Mouse (Mus musculus): ENCODE data around the gene Plcd1. TPM values are rescaled to one million over a fixed set of nuclear protein-coding genes. Genes with fewer than 3 reads are reported as not detected.

Plcd1 gene
- polyA plus RNA-seq, 1 experiment from 2014 or later, result 22.1 TPM

- ATAC-seq (replicated peaks; ENCODE audit: low FRiP score, low TSS enrichment, low read depth), result no peak
- DNase-seq (ENCODE audit: low spot score), result no peak
- 69% methylated on average over 2 of the region's 2 CpGs for WGBS
- Histone ChIP-seq H3K27me3 (replicated peaks; ENCODE audit: control insufficient read depth, insufficient read depth, low read length) (no peaks in the 10 kb centered on the region), H3K27ac (ENCODE audit: low read depth) (no peak overlapping the region), H3K4me3 (ENCODE audit: low read depth, low read length) (no peak overlapping the region), H3K36me3 (ENCODE audit: control insufficient read depth, insufficient read depth, low read length) (no peaks in the 10 kb centered on the region), H3K9ac (ENCODE audit: low read length) (no peak overlapping the region), H3K4me1 (replicated peaks; ENCODE audit: control insufficient read depth, insufficient read depth, low read length) (peaks cover 14% of the 10 kb centered on the region), H3K4me2 (ENCODE audit: low read length) (no peak overlapping the region), H3K9me3 (ENCODE audit: control insufficient read depth, low read length) (no peaks in the 10 kb centered on the region)
Measured at GRCm38 (mm10) chr9:119051158-119051557, 42.1 kb downstream of the Plcd1 start.

DNA sequence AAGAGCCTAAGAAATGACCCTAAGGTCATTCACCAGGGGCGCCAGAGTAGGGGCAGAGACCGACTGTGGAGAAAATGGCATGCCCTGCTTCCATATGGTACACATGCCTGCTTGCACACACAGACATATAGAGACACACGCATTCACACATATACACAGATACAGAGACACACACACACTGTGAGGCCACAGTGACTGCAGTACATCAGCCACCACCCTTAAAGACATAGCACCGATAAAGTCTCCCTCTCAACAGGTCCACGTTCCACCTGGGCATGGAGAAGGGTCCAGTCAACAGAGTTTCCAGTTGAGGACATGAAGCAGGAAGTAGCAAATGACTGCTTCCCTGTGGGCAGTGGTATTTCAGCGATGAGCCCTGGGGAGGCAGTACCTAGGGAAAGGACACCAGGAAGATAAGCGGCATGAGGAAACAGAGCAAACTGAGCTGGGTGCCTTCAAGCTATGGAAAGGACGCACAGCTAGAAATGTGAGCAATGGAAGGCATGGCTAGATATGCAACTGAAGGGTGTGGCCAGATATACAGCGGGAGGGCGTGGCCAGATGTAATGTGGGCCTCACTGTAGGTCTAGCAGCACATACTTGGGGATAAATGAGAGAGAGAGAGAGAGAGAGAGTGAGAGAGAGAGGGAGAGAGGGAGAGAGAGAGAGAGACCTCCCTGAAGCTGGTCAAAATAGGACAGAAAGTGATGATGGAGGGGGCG, 45.0 kb downstream of the Plcd1 start:
- no peak overlapping the region for H3K4me3 ChIP-seq (ENCODE audit: low read depth, low read length)
- WGBS, result 60% methylated on average over 11 of the region's 11 CpGs
- H3K4me2 ChIP-seq (ENCODE audit: low read length), result no peak overlapping the region
- DNase-seq (ENCODE audit: low spot score), result no peak
- H3K27ac ChIP-seq (ENCODE audit: low read depth), result no peak overlapping the region
- peaks cover 14% of the 10 kb centered on the region for H3K4me1 ChIP-seq (replicated peaks; ENCODE audit: control insufficient read depth, insufficient read depth, low read length)
- no peak for ATAC-seq (replicated peaks; ENCODE audit: low FRiP score, low TSS enrichment, low read depth)
- H3K27me3 ChIP-seq (replicated peaks; ENCODE audit: control insufficient read depth, insufficient read depth, low read length), result no peaks in the 10 kb centered on the region
- no peaks in the 10 kb centered on the region for H3K9me3 ChIP-seq (ENCODE audit: control insufficient read depth, low read length)
- no peaks in the 10 kb centered on the region for H3K36me3 ChIP-seq (ENCODE audit: control insufficient read depth, insufficient read depth, low read length)
- H3K9ac ChIP-seq (ENCODE audit: low read length), result no peak overlapping the region

DNA sequence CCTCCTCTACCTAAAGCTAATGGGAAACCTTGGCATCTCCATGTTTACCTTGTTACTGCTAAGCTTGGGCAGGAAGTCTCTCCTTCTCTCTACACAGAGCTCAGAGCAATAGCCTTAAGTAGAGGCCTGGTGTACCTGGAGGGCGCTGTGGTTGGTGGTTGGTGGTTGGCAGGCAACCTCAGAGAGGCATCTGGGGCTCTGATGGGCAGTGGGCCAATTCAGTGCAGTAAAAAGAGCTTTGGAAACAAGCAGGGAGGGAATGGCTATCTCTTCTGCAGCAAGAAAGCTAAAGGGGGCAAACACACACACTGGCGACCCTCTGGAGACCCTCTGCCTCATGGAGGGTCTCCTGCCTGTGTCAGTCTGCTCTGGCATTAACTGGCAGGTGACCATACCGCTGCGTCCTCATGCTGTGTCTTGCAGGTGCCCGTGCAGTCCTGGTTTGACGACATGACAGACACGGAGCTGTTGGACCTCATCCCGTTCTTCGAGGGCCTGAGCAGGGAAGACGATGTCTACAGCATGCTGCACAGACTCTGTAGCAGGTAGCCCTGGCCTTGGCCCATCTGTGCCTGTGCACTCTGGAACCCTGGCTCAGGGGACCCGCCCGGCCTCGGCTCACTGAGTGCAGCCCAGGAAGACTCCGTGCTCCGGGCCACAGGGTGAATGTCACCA, 53.1 kb downstream of the Plcd1 start:
- Histone ChIP-seq H3K9me3 (ENCODE audit: control insufficient read depth, low read length) (no peaks in the 10 kb centered on the region), H3K4me3 (ENCODE audit: low read depth, low read length) (no peak overlapping the region), H3K27ac (ENCODE audit: low read depth) (no peak overlapping the region), H3K9ac (ENCODE audit: low read length) (no peak overlapping the region), H3K4me1 (replicated peaks; ENCODE audit: control insufficient read depth, insufficient read depth, low read length) (peaks cover 11% of the 10 kb centered on the region), H3K4me2 (ENCODE audit: low read length) (no peak overlapping the region), H3K27me3 (replicated peaks; ENCODE audit: control insufficient read depth, insufficient read depth, low read length) (no peaks in the 10 kb centered on the region), H3K36me3 (ENCODE audit: control insufficient read depth, insufficient read depth, low read length) (peaks cover 41% of the 10 kb centered on the region)
- WGBS, result 91% methylated on average over 15 of the region's 15 CpGs
- DNase-seq (ENCODE audit: low spot score) (no peak), ATAC-seq (replicated peaks; ENCODE audit: low FRiP score, low TSS enrichment, low read depth) (no peak)

DNA sequence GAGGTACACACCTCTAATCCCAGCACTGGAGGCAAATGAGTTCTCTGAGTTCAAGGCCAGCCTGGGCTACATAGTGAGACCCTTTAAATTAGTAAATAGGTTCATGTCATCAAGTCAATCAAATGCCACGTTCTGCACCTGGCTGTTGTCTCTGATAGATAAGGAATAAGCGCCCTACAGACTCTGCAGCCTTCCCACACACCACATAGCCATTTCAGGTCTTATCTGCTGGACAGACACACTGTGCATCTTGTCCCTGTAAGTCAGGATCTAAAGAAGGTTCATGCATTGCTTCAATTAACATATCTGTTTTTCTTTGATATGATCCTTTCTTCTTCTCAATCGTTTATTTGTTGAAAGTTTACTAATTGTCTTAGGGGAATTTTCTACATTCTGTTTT, 54.7 kb downstream of the Plcd1 start:
- DNase-seq (ENCODE audit: low spot score) (no peak), ATAC-seq (replicated peaks; ENCODE audit: low FRiP score, low TSS enrichment, low read depth) (no peak)
- WGBS, result 88% methylated on average over 3 of the region's 3 CpGs
- Histone ChIP-seq H3K4me2 (ENCODE audit: low read length) (no peak overlapping the region), H3K4me3 (ENCODE audit: low read depth, low read length) (no peak overlapping the region), H3K4me1 (replicated peaks; ENCODE audit: control insufficient read depth, insufficient read depth, low read length) (peaks cover 11% of the 10 kb centered on the region), H3K9me3 (ENCODE audit: control insufficient read depth, low read length) (no peaks in the 10 kb centered on the region), H3K9ac (ENCODE audit: low read length) (no peak overlapping the region), H3K27me3 (replicated peaks; ENCODE audit: control insufficient read depth, insufficient read depth, low read length) (no peaks in the 10 kb centered on the region), H3K36me3 (ENCODE audit: control insufficient read depth, insufficient read depth, low read length) (peaks cover 47% of the 10 kb centered on the region), H3K27ac (ENCODE audit: low read depth) (no peak overlapping the region)

DNA sequence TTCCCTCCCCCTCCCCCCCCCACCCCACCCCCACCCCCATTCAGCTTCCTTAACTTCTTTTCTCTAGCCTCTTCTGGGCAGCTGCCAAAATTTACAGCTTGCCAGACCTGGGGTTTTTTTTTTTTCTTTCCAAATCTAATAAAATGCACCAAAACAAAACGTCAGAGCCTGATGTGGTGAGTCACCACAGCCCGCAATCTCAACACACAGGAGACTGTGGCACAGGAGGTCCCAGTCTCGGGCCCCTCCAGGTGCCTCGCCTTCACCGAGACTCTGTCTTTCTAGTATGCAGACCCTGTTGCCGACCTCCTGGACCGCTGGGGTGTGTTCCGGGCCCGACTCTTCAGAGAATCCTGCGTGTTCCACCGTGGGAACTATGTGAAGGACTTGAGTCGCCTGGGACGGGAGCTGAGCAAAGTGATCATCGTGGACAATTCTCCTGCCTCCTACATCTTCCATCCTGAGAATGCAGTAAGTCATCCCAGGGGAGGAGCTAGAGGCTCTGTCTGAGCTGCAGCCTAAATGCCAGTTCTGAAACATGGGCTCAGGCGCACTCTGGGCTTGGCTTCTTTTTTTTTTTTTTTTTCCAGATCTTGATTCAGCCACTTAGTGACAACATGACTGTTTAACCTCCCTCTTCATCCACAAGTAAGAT, 56.1 kb downstream of the Plcd1 start:
- Histone ChIP-seq H3K4me3 (ENCODE audit: low read depth, low read length) (no peak overlapping the region), H3K36me3 (ENCODE audit: control insufficient read depth, insufficient read depth, low read length) (peaks cover 50% of the 10 kb centered on the region), H3K4me1 (replicated peaks; ENCODE audit: control insufficient read depth, insufficient read depth, low read length) (peaks cover 11% of the 10 kb centered on the region), H3K9me3 (ENCODE audit: control insufficient read depth, low read length) (no peaks in the 10 kb centered on the region), H3K9ac (ENCODE audit: low read length) (no peak overlapping the region), H3K4me2 (ENCODE audit: low read length) (no peak overlapping the region), H3K27me3 (replicated peaks; ENCODE audit: control insufficient read depth, insufficient read depth, low read length) (no peaks in the 10 kb centered on the region), H3K27ac (ENCODE audit: low read depth) (peak overlapping the region; percentile 29; the same call in 1 of the 2 replicates)
- WGBS, result 61% methylated on average over 15 of the region's 15 CpGs
- DNase-seq (ENCODE audit: low spot score) (no peak), ATAC-seq (replicated peaks; ENCODE audit: low FRiP score, low TSS enrichment, low read depth) (no peak)

DNA sequence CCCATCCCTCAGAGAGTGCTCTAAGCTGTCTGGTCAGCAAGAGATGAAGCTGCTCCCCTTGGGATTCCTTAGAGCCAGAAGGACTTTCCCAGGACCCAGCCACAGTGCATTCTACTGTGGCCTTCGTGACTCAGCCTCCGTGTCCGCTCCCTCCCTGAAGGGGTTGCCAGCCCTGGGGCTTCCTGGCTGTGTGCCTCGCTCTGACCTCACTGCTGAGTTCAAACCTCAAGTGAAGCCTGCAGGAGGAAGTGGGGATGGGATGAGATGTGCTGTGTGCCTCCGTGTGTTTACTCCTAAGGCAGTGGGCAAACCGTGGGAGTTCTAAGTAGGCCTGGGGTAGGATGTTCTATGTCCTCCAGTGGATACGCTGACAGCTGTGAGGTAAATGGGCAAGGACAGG, 57.5 kb downstream of the Plcd1 start:
- ATAC-seq (replicated peaks; ENCODE audit: low FRiP score, low TSS enrichment, low read depth) (no peak), DNase-seq (ENCODE audit: low spot score) (no peak)
- H3K9ac ChIP-seq (ENCODE audit: low read length), result no peak overlapping the region
- H3K4me2 ChIP-seq (ENCODE audit: low read length), result no peak overlapping the region
- peaks cover 11% of the 10 kb centered on the region for H3K4me1 ChIP-seq (replicated peaks; ENCODE audit: control insufficient read depth, insufficient read depth, low read length)
- no peaks in the 10 kb centered on the region for H3K9me3 ChIP-seq (ENCODE audit: control insufficient read depth, low read length)
- peaks cover 49% of the 10 kb centered on the region for H3K36me3 ChIP-seq (ENCODE audit: control insufficient read depth, insufficient read depth, low read length)
- H3K27ac ChIP-seq (ENCODE audit: low read depth), result no peak overlapping the region
- no peak overlapping the region for H3K4me3 ChIP-seq (ENCODE audit: low read depth, low read length)
- no peaks in the 10 kb centered on the region for H3K27me3 ChIP-seq (replicated peaks; ENCODE audit: control insufficient read depth, insufficient read depth, low read length)
- 39% methylated on average over 7 of the region's 7 CpGs for WGBS

DNA sequence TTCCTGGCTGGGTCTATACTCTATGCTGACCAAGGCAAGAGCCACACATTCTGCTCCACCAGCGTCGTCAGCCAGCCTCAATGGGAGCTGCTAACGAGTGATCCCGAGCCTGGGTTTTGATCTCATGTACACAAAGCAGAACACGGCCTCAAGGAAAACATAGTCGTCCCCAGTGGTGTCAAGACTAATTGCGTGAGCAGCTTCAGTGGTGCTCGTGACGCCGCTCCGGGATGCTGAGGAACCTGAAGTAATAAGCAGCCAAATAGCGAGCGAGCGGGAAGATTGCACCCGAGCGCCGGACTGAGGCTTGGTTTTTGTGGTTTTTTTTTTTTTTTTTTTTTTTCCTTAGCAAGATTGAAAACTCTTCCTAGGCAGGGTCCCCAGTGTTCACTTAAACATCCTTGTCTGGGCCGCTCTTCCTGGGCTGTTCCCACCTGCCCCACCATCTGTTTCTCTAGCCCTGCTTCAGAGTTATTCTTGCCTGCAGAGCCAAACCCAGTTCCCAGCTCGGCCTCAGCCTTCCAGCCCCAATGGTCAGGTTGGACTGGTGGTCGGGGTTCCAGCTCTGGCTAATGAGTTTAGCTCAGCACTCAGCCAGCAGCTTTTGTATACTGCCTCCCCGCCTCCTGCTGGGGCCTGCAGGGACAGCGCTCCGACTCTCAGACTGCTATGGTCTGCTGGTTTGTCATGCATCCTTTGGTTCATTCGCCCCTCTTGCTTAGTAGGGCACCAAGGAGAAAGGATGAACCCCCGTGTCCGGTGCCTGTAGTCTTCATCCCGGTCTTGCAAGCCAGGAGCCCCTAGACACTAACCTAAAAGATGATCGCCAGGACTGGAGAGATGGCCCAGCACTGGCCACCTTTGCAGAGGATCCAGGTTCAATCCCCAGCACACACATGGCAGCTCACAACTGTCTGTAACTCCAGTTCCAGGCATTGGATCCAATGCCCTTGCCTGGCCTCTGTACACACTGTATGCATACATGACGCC, 58.3 kb downstream of the Plcd1 start:
- no peak overlapping the region for H3K27ac ChIP-seq (ENCODE audit: low read depth)
- 88% methylated on average over 29 of the region's 29 CpGs for WGBS
- no peaks in the 10 kb centered on the region for H3K9me3 ChIP-seq (ENCODE audit: control insufficient read depth, low read length)
- H3K4me3 ChIP-seq (ENCODE audit: low read depth, low read length), result no peak overlapping the region
- DNase-seq (ENCODE audit: low spot score), result no peak
- peaks cover 11% of the 10 kb centered on the region for H3K4me1 ChIP-seq (replicated peaks; ENCODE audit: control insufficient read depth, insufficient read depth, low read length)
- ATAC-seq (replicated peaks; ENCODE audit: low FRiP score, low TSS enrichment, low read depth), result no peak
- H3K9ac ChIP-seq (ENCODE audit: low read length), result no peak overlapping the region
- H3K27me3 ChIP-seq (replicated peaks; ENCODE audit: control insufficient read depth, insufficient read depth, low read length), result no peaks in the 10 kb centered on the region
- no peak overlapping the region for H3K4me2 ChIP-seq (ENCODE audit: low read length)
- peaks cover 51% of the 10 kb centered on the region for H3K36me3 ChIP-seq (ENCODE audit: control insufficient read depth, insufficient read depth, low read length)

- no peak overlapping the region for H3K4me3 ChIP-seq (ENCODE audit: low read depth, low read length)
- H3K9me3 ChIP-seq (ENCODE audit: control insufficient read depth, low read length), result no peaks in the 10 kb centered on the region
- no peak overlapping the region for H3K9ac ChIP-seq (ENCODE audit: low read length)
- ATAC-seq (replicated peaks; ENCODE audit: low FRiP score, low TSS enrichment, low read depth) (no peak), DNase-seq (ENCODE audit: low spot score) (no peak)
- peaks cover 51% of the 10 kb centered on the region for H3K36me3 ChIP-seq (ENCODE audit: control insufficient read depth, insufficient read depth, low read length)
- WGBS, result 91% methylated on average over 8 of the region's 8 CpGs
- no peak overlapping the region for H3K27ac ChIP-seq (ENCODE audit: low read depth)
- no peak overlapping the region for H3K4me2 ChIP-seq (ENCODE audit: low read length)
- H3K27me3 ChIP-seq (replicated peaks; ENCODE audit: control insufficient read depth, insufficient read depth, low read length), result no peaks in the 10 kb centered on the region
- H3K4me1 ChIP-seq (replicated peaks; ENCODE audit: control insufficient read depth, insufficient read depth, low read length), result peaks cover 11% of the 10 kb centered on the region
Measured at GRCm38 (mm10) chr9:119034069-119034468, 59.2 kb downstream of the Plcd1 start.

Data from intestine, embryonic 14.5 days (tissue).